Mouse (Mus musculus): Measurements from ENCODE around the gene Mycl.
A peak's percentile ranks its signal among the peaks of the same experiment; 100 is the strongest.

The Mycl gene

GRCm38 (mm10) chr4:123016451-123016957 lies 21.1 kb downstream of the Mycl start, which contains the start of gene Trit1:
Gene Trit1 (plus strand): TSS chr4:123016597.
- ATAC-seq (ENCODE audit: low TSS enrichment) = peak; percentile 87

- no peak for ATAC-seq (ENCODE audit: low TSS enrichment)
Observed at GRCm38 (mm10) chr4:123021591-123021990, 26.1 kb downstream of the Mycl start.

- no peak for ATAC-seq (ENCODE audit: low TSS enrichment)
Observed at GRCm38 (mm10) chr4:123022896-123023295, 27.4 kb downstream of the Mycl start.

GRCm38 (mm10) chr4:123025418-123025817 lies 30.0 kb downstream of the Mycl start:
- ATAC-seq (ENCODE audit: low TSS enrichment) = peak; percentile 62; the same call in 1 of the 2 replicates

- ATAC-seq (ENCODE audit: low TSS enrichment) = no peak
Observed at GRCm38 (mm10) chr4:123026161-123026560, 30.7 kb downstream of the Mycl start.

- ATAC-seq (ENCODE audit: low TSS enrichment) = peak; percentile 36; the same call in 1 of the 2 replicates
Observed at GRCm38 (mm10) chr4:123026597-123026996, 31.1 kb downstream of the Mycl start.

- ATAC-seq (ENCODE audit: low TSS enrichment) = no peak
Observed at GRCm38 (mm10) chr4:123034841-123035240, 39.4 kb downstream of the Mycl start.

GRCm38 (mm10) chr4:123035636-123036035 lies 40.2 kb downstream of the Mycl start:
- no peak for ATAC-seq (ENCODE audit: low TSS enrichment)

GRCm38 (mm10) chr4:123036710-123037109 lies 41.3 kb downstream of the Mycl start:
- no peak for ATAC-seq (ENCODE audit: low TSS enrichment)

GRCm38 (mm10) chr4:123041131-123041530 lies 45.7 kb downstream of the Mycl start:
- no peak for ATAC-seq (ENCODE audit: low TSS enrichment)

- no peak for ATAC-seq (ENCODE audit: low TSS enrichment)
Observed at GRCm38 (mm10) chr4:123043858-123044257, 48.4 kb downstream of the Mycl start.

GRCm38 (mm10) chr4:123044842-123045241 lies 49.4 kb downstream of the Mycl start:
- ATAC-seq (ENCODE audit: low TSS enrichment) = 0 out of 2 replicates have a peak, but pooled peaks have one; percentile 29

- ATAC-seq (ENCODE audit: low TSS enrichment) = no peak
Observed at GRCm38 (mm10) chr4:123046300-123046699, 50.8 kb downstream of the Mycl start.

GRCm38 (mm10) chr4:123050681-123051211 lies 55.3 kb downstream of the Mycl start:
- no peak for ATAC-seq (ENCODE audit: low TSS enrichment)
